Mouse (Mus musculus) liver, embryonic 15.5 days (tissue): ENCODE data around the gene Raver2. TPM values are rescaled to one million over a fixed set of nuclear protein-coding genes. Genes with fewer than 3 reads are reported as not detected.
A peak's percentile ranks its signal among the peaks of the same experiment; 100 is the strongest.

ENCODE experiments used
- ATAC-seq: fragments of 200-750 bp; cut with Nextera tagmentation; 2 replicates; pipeline ENCODE4 v1.8.0; 2017; ENCODE audit warnings: moderate number of reproducible peaks, mild to moderate bottlenecking, moderate library complexity; ENCODE audit not compliant: insufficient read depth
- H3K27ac ChIP-seq: fragments of 300-500 bp; sonication (generic); replicated peaks from 2 replicates; pipeline ENCODE4 v1.5.1; 2015; ENCODE audit warnings: mild to moderate bottlenecking, inconsistent platforms
- H3K27me3 ChIP-seq: fragments of 300-500 bp; sonication (generic); 2 replicates; pipeline ENCODE4 v1.6.1; 2015; ENCODE audit warnings: mild to moderate bottlenecking, inconsistent platforms
- H3K36me3 ChIP-seq: fragments of 300-500 bp; sonication (generic); replicated peaks from 2 replicates; pipeline ENCODE4 v1.6.1; 2015; ENCODE audit warnings: moderate library complexity, mild to moderate bottlenecking, inconsistent platforms
- H3K4me1 ChIP-seq: fragments of 300-500 bp; sonication (generic); replicated peaks from 2 replicates; pipeline ENCODE4 v1.6.1; 2015; ENCODE audit warnings: inconsistent platforms
- H3K4me2 ChIP-seq: fragments of 300-500 bp; sonication (generic); 2 replicates; pipeline ENCODE4 v1.6.1; 2015; ENCODE audit warnings: moderate library complexity, mild to moderate bottlenecking, inconsistent platforms
- H3K4me3 ChIP-seq: fragments of 300-500 bp; sonication (generic); replicated peaks from 2 replicates; pipeline ENCODE4 v1.5.1; 2015; ENCODE audit warnings: mild to moderate bottlenecking, inconsistent platforms
- H3K9ac ChIP-seq: fragments of 300-500 bp; sonication (generic); 2 replicates; pipeline ENCODE4 v1.6.1; 2015; ENCODE audit warnings: moderate library complexity, mild to moderate bottlenecking, inconsistent platforms
- H3K9me3 ChIP-seq: fragments of 300-500 bp; sonication (generic); replicated peaks from 2 replicates; pipeline ENCODE4 v1.6.1; 2016; ENCODE audit warnings: inconsistent platforms
- WGBS: fragments of 180-500 bp; shearing (Covaris S2); methylation state at CpG from one replicate; pipeline ENCODE4 v1.1.7; 2015; ENCODE audit warnings: mixed read lengths; ENCODE audit not compliant: insufficient replicate concordance; 5-methylcytosine and 5-hydroxymethylcytosine counted together
- polyA plus RNA-seq: library from polyadenylated mRNA; unstranded; fragments of >200 nt; fragmentation: Nextera tagmentation; extraction: Ambion mirVana; gene quantifications from 2 replicates; pipeline ENCODE4 v1.2.1, GENCODE M21; 2015

Raver2 gene
- polyA plus RNA-seq = 0.35 and 0.41 TPM in 2 replicates

- no peaks in the 10 kb centered on the region for H3K36me3 ChIP-seq
- peak within 1 kb of the TSS; percentile 75 for H3K4me2 ChIP-seq
- under 1% methylated on average over 54 of the region's 54 CpGs for WGBS
- no peak for ATAC-seq
- H3K9me3 ChIP-seq = no peaks in the 10 kb centered on the region
- H3K27me3 ChIP-seq = peaks cover 58% of the 10 kb centered on the region
- no peak within 1 kb of the TSS for H3K27ac ChIP-seq
- H3K4me1 ChIP-seq = peaks cover 4% of the 10 kb centered on the region; the same call in 1 of the 2 replicates
- H3K9ac ChIP-seq = no peak within 1 kb of the TSS
- peak within 1 kb of the TSS; percentile 60 for H3K4me3 ChIP-seq
These were observed at the start of gene Raver2 for GRCm38 (mm10) chr4:101068786-101069153. TSS of gene Raver2 (plus strand) at chr4:101068983.

- Histone ChIP-seq H3K4me1 (no peaks in the 10 kb centered on the region), H3K4me2 (no peak within 1 kb of the TSS), H3K4me3 (no peak within 1 kb of the TSS), H3K9me3 (no peaks in the 10 kb centered on the region), H3K9ac (no peak within 1 kb of the TSS), H3K27ac (no peak within 1 kb of the TSS), H3K27me3 (no peaks in the 10 kb centered on the region), H3K36me3 (no peaks in the 10 kb centered on the region)
- no peak for ATAC-seq
- WGBS = 52% methylated on average over 4 of the region's 4 CpGs
These were observed 48.2 kb upstream of the Raver2 start, which contains the start of gene Gm10577 for GRCm38 (mm10) chr4:101020596-101020995. TSS of gene Gm10577 (minus strand) at chr4:101020696.

GRCm38 (mm10) chr4:101026566-101026965 lies 42.2 kb upstream of the Raver2 start:
- Histone ChIP-seq H3K27me3 (no peaks in the 10 kb centered on the region), H3K4me3 (no peak overlapping the region), H3K27ac (no peak overlapping the region), H3K4me2 (no peak overlapping the region), H3K4me1 (no peaks in the 10 kb centered on the region), H3K36me3 (no peaks in the 10 kb centered on the region), H3K9ac (no peak overlapping the region), H3K9me3 (no peaks in the 10 kb centered on the region)
- WGBS = 54% methylated on average over 5 of the region's 5 CpGs
- no peak for ATAC-seq

- no peaks in the 10 kb centered on the region for H3K4me1 ChIP-seq
- no peak overlapping the region for H3K4me3 ChIP-seq
- H3K27me3 ChIP-seq = no peaks in the 10 kb centered on the region
- H3K36me3 ChIP-seq = no peaks in the 10 kb centered on the region
- ATAC-seq = no peak
- H3K27ac ChIP-seq = no peak overlapping the region
- H3K9ac ChIP-seq = no peak overlapping the region
- no peak overlapping the region for H3K4me2 ChIP-seq
- no peaks in the 10 kb centered on the region for H3K9me3 ChIP-seq
- 51% methylated on average over 2 of the region's 2 CpGs for WGBS
These were observed 41.8 kb upstream of the Raver2 start for GRCm38 (mm10) chr4:101026995-101027394.

- ATAC-seq = no peak
- no peaks in the 10 kb centered on the region for H3K27me3 ChIP-seq
- no peak overlapping the region for H3K9ac ChIP-seq
- H3K4me2 ChIP-seq = no peak overlapping the region
- no peaks in the 10 kb centered on the region for H3K9me3 ChIP-seq
- 71% methylated on average over 9 of the region's 9 CpGs for WGBS
- H3K4me1 ChIP-seq = no peaks in the 10 kb centered on the region
- no peak overlapping the region for H3K27ac ChIP-seq
- no peaks in the 10 kb centered on the region for H3K36me3 ChIP-seq
- no peak overlapping the region for H3K4me3 ChIP-seq
These were observed 40.9 kb upstream of the Raver2 start for GRCm38 (mm10) chr4:101027852-101028411.

- no peak overlapping the region for H3K4me3 ChIP-seq
These were observed 35.7 kb upstream of the Raver2 start for GRCm38 (mm10) chr4:101033047-101033446.

GRCm38 (mm10) chr4:101035131-101035530 lies 33.7 kb upstream of the Raver2 start:
- Histone ChIP-seq H3K36me3 (no peaks in the 10 kb centered on the region), H3K4me1 (no peaks in the 10 kb centered on the region), H3K9ac (no peak overlapping the region), H3K27ac (no peak overlapping the region), H3K27me3 (no peaks in the 10 kb centered on the region), H3K4me2 (no peak overlapping the region), H3K9me3 (no peaks in the 10 kb centered on the region), H3K4me3 (no peak overlapping the region)
- ATAC-seq = no peak
- 66% methylated on average over 5 of the region's 5 CpGs for WGBS

More at GRCm38 (mm10) chr4:101033047-101033446, 35.7 kb upstream of the Raver2 start:
- no peaks in the 10 kb centered on the region for H3K27me3 ChIP-seq
- no peak overlapping the region for H3K4me2 ChIP-seq
- H3K36me3 ChIP-seq = no peaks in the 10 kb centered on the region
- H3K9ac ChIP-seq = no peak overlapping the region
- H3K27ac ChIP-seq = no peak overlapping the region
- H3K4me1 ChIP-seq = no peaks in the 10 kb centered on the region
- no peak for ATAC-seq
- no peaks in the 10 kb centered on the region for H3K9me3 ChIP-seq
- 46% methylated on average over 3 of the region's 3 CpGs for WGBS

- Histone ChIP-seq H3K4me1 (no peaks in the 10 kb centered on the region), H3K27ac (no peak overlapping the region), H3K36me3 (no peaks in the 10 kb centered on the region), H3K4me2 (no peak overlapping the region), H3K27me3 (no peaks in the 10 kb centered on the region), H3K9ac (no peak overlapping the region), H3K4me3 (no peak overlapping the region), H3K9me3 (no peaks in the 10 kb centered on the region)
- 65% methylated on average over 7 of the region's 7 CpGs for WGBS
- no peak for ATAC-seq
These were observed 31.6 kb upstream of the Raver2 start for GRCm38 (mm10) chr4:101037156-101037555.

- H3K27ac ChIP-seq = no peak overlapping the region
- WGBS = 54% methylated on average over 2 of the region's 2 CpGs
- no peak overlapping the region for H3K4me2 ChIP-seq
- no peaks in the 10 kb centered on the region; the same call in 1 of the 2 replicates for H3K27me3 ChIP-seq
- H3K9me3 ChIP-seq = no peaks in the 10 kb centered on the region
- no peaks in the 10 kb centered on the region for H3K36me3 ChIP-seq
- no peak for ATAC-seq
- H3K9ac ChIP-seq = no peak overlapping the region
- no peak overlapping the region for H3K4me3 ChIP-seq
- H3K4me1 ChIP-seq = no peaks in the 10 kb centered on the region
These were observed 25.1 kb upstream of the Raver2 start for GRCm38 (mm10) chr4:101043691-101044090.

- no peak overlapping the region for H3K9ac ChIP-seq
- no peaks in the 10 kb centered on the region; the same call in 1 of the 2 replicates for H3K27me3 ChIP-seq
- no peaks in the 10 kb centered on the region for H3K4me1 ChIP-seq
- H3K9me3 ChIP-seq = no peaks in the 10 kb centered on the region
- H3K27ac ChIP-seq = no peak overlapping the region
- no peaks in the 10 kb centered on the region for H3K36me3 ChIP-seq
- no peak for ATAC-seq
- H3K4me3 ChIP-seq = no peak overlapping the region
- no peak overlapping the region for H3K4me2 ChIP-seq
These were observed 24.6 kb upstream of the Raver2 start for GRCm38 (mm10) chr4:101044149-101044548.

- ATAC-seq = no peak
- 52% methylated on average over 4 of the region's 4 CpGs for WGBS
- no peak overlapping the region for H3K4me2 ChIP-seq
These were observed 22.2 kb upstream of the Raver2 start for GRCm38 (mm10) chr4:101046576-101046975.

GRCm38 (mm10) chr4:101062146-101062545 lies 6.6 kb upstream of the Raver2 start:
- no peak for ATAC-seq
- H3K36me3 ChIP-seq = no peaks in the 10 kb centered on the region
- peaks cover 4% of the 10 kb centered on the region; the same call in 1 of the 2 replicates for H3K27me3 ChIP-seq
- H3K4me1 ChIP-seq = no peaks in the 10 kb centered on the region
- H3K9me3 ChIP-seq = no peaks in the 10 kb centered on the region
- no peak overlapping the region for H3K4me2 ChIP-seq
- no peak overlapping the region for H3K9ac ChIP-seq
- no peak overlapping the region for H3K4me3 ChIP-seq
- 50% methylated on average over 2 of the region's 2 CpGs for WGBS
- H3K27ac ChIP-seq = no peak overlapping the region

More at GRCm38 (mm10) chr4:101046576-101046975, 22.2 kb upstream of the Raver2 start:
- no peaks in the 10 kb centered on the region; the same call in 1 of the 2 replicates for H3K27me3 ChIP-seq
- no peak overlapping the region for H3K9ac ChIP-seq
- H3K36me3 ChIP-seq = no peaks in the 10 kb centered on the region
- no peaks in the 10 kb centered on the region for H3K4me1 ChIP-seq
- no peak overlapping the region for H3K27ac ChIP-seq
- H3K9me3 ChIP-seq = no peaks in the 10 kb centered on the region
- H3K4me3 ChIP-seq = no peak overlapping the region
